Mouse (Mus musculus) C2C12 (cell line): ENCODE data around the gene Fam19a5. TPM values are rescaled to one million over a fixed set of nuclear protein-coding genes. Genes with fewer than 3 reads are reported as not detected.

Experiments used
- H3K27me3 ChIP-seq: one replicate; pipeline ENCODE4 v1.6.1; 2011; ENCODE audit not compliant: control insufficient read depth, insufficient read depth, insufficient read length
- H3K36me3 ChIP-seq: one replicate; pipeline ENCODE4 v1.6.1; 2011; ENCODE audit not compliant: control insufficient read depth, insufficient read depth
- H3K4me3 ChIP-seq: one replicate; pipeline ENCODE4 v1.5.1; 2011; ENCODE audit warnings: mild to moderate bottlenecking, control low read depth; ENCODE audit not compliant: poor library complexity, insufficient read depth, severe bottlenecking
- H3K79me2 ChIP-seq: one replicate; pipeline ENCODE4 v1.6.1; 2011; ENCODE audit not compliant: control insufficient read depth, insufficient read depth
- H3K79me3 ChIP-seq: one replicate; pipeline ENCODE4 v1.6.1; 2011; ENCODE audit warnings: low read depth, control low read depth
- H3ac ChIP-seq: one replicate; pipeline ENCODE3; 2011; ENCODE audit warnings: low read depth; ENCODE audit not compliant: control insufficient read depth, insufficient read length
- CEBPB ChIP-seq: IDR thresholded peaks from one replicate; pipeline ENCODE4 v1.6.1; 2011; ENCODE audit warnings: low read depth, mild to moderate bottlenecking, control low read depth, moderate library complexity
- CTCF ChIP-seq: IDR thresholded peaks from one replicate; pipeline ENCODE4 v1.5.1; 2011; ENCODE audit not compliant: control insufficient read depth, insufficient read depth, insufficient read length
- FOSL1 ChIP-seq: IDR thresholded peaks from one replicate; pipeline ENCODE4 v1.8.0; 2011; ENCODE audit warnings: mild to moderate bottlenecking, low read length; ENCODE audit not compliant: poor library complexity, insufficient read depth, severe bottlenecking
- MAX ChIP-seq: IDR thresholded peaks from one replicate; pipeline ENCODE4 v1.6.1; 2011; ENCODE audit warnings: mild to moderate bottlenecking, control low read depth
- MYOD1 ChIP-seq: IDR thresholded peaks from one replicate; pipeline ENCODE4 v1.6.1; 2011; ENCODE audit warnings: low read depth; ENCODE audit not compliant: control insufficient read depth, insufficient read length
- MYOG ChIP-seq: IDR thresholded peaks from one replicate; pipeline ENCODE4 v1.6.1; 2011; ENCODE audit not compliant: control insufficient read depth, insufficient read length; ENCODE audit errors: extremely low read depth
- USF1 ChIP-seq: IDR thresholded peaks from one replicate; pipeline ENCODE4 v1.6.1; 2011; ENCODE audit warnings: low read depth, mild to moderate bottlenecking, control low read depth, moderate library complexity
- polyA plus RNA-seq: library from polyadenylated mRNA; unstranded; fragments of >200 nt; fragmentation: generic; extraction: Trizol; gene quantifications from one replicate; pipeline ENCODE4 v1.2.1, GENCODE M21; 2012; ENCODE audit warnings: missing spikeins

Gene Fam19a5
- polyA plus RNA-seq, 1 experiment: 50.0 TPM

- TF ChIP-seq USF1 (no peak), FOSL1 (no peak)
- H3K4me3 ChIP-seq: no peak overlapping the region
- peaks cover 12% of the 10 kb centered on the region for H3K36me3 ChIP-seq
- peaks cover 89% of the 10 kb centered on the region for H3K79me2 ChIP-seq
- H3ac ChIP-seq: no peak overlapping the region
- H3K27me3 ChIP-seq: no peaks in the 10 kb centered on the region
- H3K79me3 ChIP-seq: peaks cover 65% of the 10 kb centered on the region
Measured at GRCm38 (mm10) chr15:87661954-87662353, 117.9 kb downstream of the Fam19a5 start.

GRCm38 (mm10) chr15:87666041-87666750, 122.1 kb downstream of the Fam19a5 start:
- H3K4me3 ChIP-seq: no peak overlapping the region
- TF ChIP-seq USF1 (no peak), CEBPB (no peak), MYOD1 (no peak), MAX (no peak), CTCF (no peak), MYOG (no peak), FOSL1 (no peak)
- H3K79me2 ChIP-seq: peaks cover 95% of the 10 kb centered on the region
- peaks cover 8% of the 10 kb centered on the region for H3K36me3 ChIP-seq
- H3K27me3 ChIP-seq: no peaks in the 10 kb centered on the region
- H3ac ChIP-seq: no peak overlapping the region
- H3K79me3 ChIP-seq: peaks cover 59% of the 10 kb centered on the region

GRCm38 (mm10) chr15:87667416-87667815, 123.3 kb downstream of the Fam19a5 start:
- TF ChIP-seq MYOD1: no peak
- no peak for TF ChIP-seq CTCF
- TF ChIP-seq USF1: no peak
- TF ChIP-seq CEBPB: no peak
- no peak for TF ChIP-seq MYOG
- no peak for TF ChIP-seq FOSL1
- TF ChIP-seq MAX: no peak
- Histone ChIP-seq H3K27me3 (no peaks in the 10 kb centered on the region), H3K79me2 (peaks cover 95% of the 10 kb centered on the region), H3K36me3 (peaks cover 8% of the 10 kb centered on the region), H3K4me3 (no peak overlapping the region), H3K79me3 (peaks cover 53% of the 10 kb centered on the region), H3ac (no peak overlapping the region)

- Histone ChIP-seq H3K79me3 (peaks cover 47% of the 10 kb centered on the region), H3K4me3 (no peak overlapping the region), H3K36me3 (peaks cover 8% of the 10 kb centered on the region), H3ac (no peak overlapping the region), H3K79me2 (peaks cover 92% of the 10 kb centered on the region), H3K27me3 (no peaks in the 10 kb centered on the region)
- no peak for TF ChIP-seq MYOD1
- no peak for TF ChIP-seq USF1
Measured at GRCm38 (mm10) chr15:87668112-87668511, 124.0 kb downstream of the Fam19a5 start.

- H3K79me2 ChIP-seq: peaks cover 97% of the 10 kb centered on the region
- peaks cover 10% of the 10 kb centered on the region for H3K36me3 ChIP-seq
- H3K79me3 ChIP-seq: peaks cover 36% of the 10 kb centered on the region
- H3ac ChIP-seq: no peak overlapping the region
- no peaks in the 10 kb centered on the region for H3K27me3 ChIP-seq
- no peak overlapping the region for H3K4me3 ChIP-seq
- TF ChIP-seq MYOG (no peak), FOSL1 (no peak), USF1 (no peak), CEBPB (no peak), MAX (no peak), CTCF (no peak), MYOD1 (no peak)
Measured at GRCm38 (mm10) chr15:87671929-87672328, 127.8 kb downstream of the Fam19a5 start.

- H3K79me2 ChIP-seq: peaks cover 76% of the 10 kb centered on the region
- no peak overlapping the region for H3K4me3 ChIP-seq
- TF ChIP-seq MYOD1 (peak; percentile 61), MAX (no peak)
- no peaks in the 10 kb centered on the region for H3K27me3 ChIP-seq
- peaks cover 18% of the 10 kb centered on the region for H3K36me3 ChIP-seq
- peaks cover 17% of the 10 kb centered on the region for H3K79me3 ChIP-seq
- H3ac ChIP-seq: no peak overlapping the region
Measured at GRCm38 (mm10) chr15:87678711-87679110, 134.6 kb downstream of the Fam19a5 start.
